Mouse (Mus musculus) embryonic fibroblast, embryonic 13.5 days (primary cell): ENCODE results near the gene Pkn2.

Source experiments
- CTCF ChIP-seq: IDR thresholded peaks from 2 replicates; pipeline ENCODE4 v1.5.1; 2011; ENCODE audit warnings: mild to moderate bottlenecking, control low read depth, low read length, moderate library complexity, borderline replicate concordance; ENCODE audit not compliant: insufficient read depth
- POLR2A ChIP-seq: IDR thresholded peaks from 2 replicates; pipeline ENCODE4 v1.6.1; 2011; ENCODE audit warnings: low read depth, mild to moderate bottlenecking, control low read depth, low read length, moderate library complexity

DNA sequence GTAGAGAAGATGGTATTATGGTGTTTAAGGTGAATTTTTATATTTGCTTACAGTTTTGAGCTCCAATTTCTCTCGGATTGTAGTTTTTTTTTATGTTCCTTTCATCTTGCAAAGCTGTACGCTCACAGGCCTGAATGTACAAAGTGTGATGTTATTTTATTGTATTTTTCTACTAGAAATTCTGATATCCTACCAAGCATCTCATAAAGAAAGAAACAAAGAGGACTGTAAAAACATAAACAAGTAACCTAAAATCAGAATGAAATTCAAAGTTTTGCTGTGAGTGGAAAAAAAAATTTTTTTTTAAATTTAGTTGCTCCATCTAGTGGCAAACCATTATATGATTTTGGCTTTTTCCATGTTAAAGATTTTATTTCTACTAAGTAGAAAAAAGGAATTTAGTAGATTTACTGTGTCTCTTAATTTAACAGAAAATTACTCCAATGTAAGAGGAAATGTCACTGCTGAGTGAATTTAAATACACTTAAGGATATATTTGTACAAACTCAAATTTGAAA, 43.1 kb upstream of the Pkn2 start:
- TF ChIP-seq CTCF, result no peak
- no peak for TF ChIP-seq POLR2A
